Mouse (Mus musculus) lung, postnatal 0 days (tissue): ENCODE measurements around the gene Shc4. TPM values are rescaled to one million over a fixed set of nuclear protein-coding genes. Genes with fewer than 3 reads are reported as not detected.

Source experiments
- ATAC-seq: fragments of 200-750 bp; cut with Nextera tagmentation; 2 replicates; pipeline ENCODE4 v1.8.0; 2017; ENCODE audit warnings: moderate library complexity
- DNase-seq: peaks from one replicate; pipeline ENCODE4 v3.0.0-alpha.2; 2016; ENCODE audit warnings: low spot score
- H3K27ac ChIP-seq: fragments of 300-500 bp; sonication (generic); 2 replicates; pipeline ENCODE4 v1.5.1; 2014; ENCODE audit warnings: antibody characterized with exemption, mild to moderate bottlenecking, low read length, mixed read lengths
- H3K27me3 ChIP-seq: fragments of 300-500 bp; sonication (generic); replicated peaks from 2 replicates; pipeline ENCODE4 v1.6.1; 2014; ENCODE audit warnings: low read length, mixed read lengths; ENCODE audit not compliant: insufficient read depth
- H3K36me3 ChIP-seq: fragments of 300-500 bp; sonication (generic); 2 replicates; pipeline ENCODE4 v1.6.1; 2014; ENCODE audit warnings: low read length, mixed read lengths; ENCODE audit not compliant: insufficient read depth
- H3K4me1 ChIP-seq: fragments of 300-500 bp; sonication (generic); 2 replicates; pipeline ENCODE4 v1.6.1; 2014; ENCODE audit warnings: antibody characterized with exemption, low read depth, low read length, mixed read lengths; ENCODE audit not compliant: insufficient read depth
- H3K4me2 ChIP-seq: fragments of 300-500 bp; sonication (generic); replicated peaks from 2 replicates; pipeline ENCODE4 v1.6.1; 2014; ENCODE audit warnings: low read depth, mild to moderate bottlenecking, low read length, moderate library complexity, mixed read lengths
- H3K4me3 ChIP-seq: fragments of 300-500 bp; sonication (generic); 2 replicates; pipeline ENCODE4 v1.5.1; 2014; ENCODE audit warnings: low read depth, low read length
- H3K9ac ChIP-seq: fragments of 300-500 bp; sonication (generic); replicated peaks from 2 replicates; pipeline ENCODE4 v1.6.1; 2014; ENCODE audit warnings: low read depth, mild to moderate bottlenecking
- H3K9me3 ChIP-seq: fragments of 300-500 bp; sonication (generic); 2 replicates; pipeline ENCODE4 v1.6.1; 2016; ENCODE audit warnings: low read length, mixed read lengths
- CTCF ChIP-seq: IDR thresholded peaks from 2 replicates; pipeline ENCODE4 v1.5.1; 2016; ENCODE audit warnings: antibody characterized with exemption, mild to moderate bottlenecking
- EP300 ChIP-seq: IDR thresholded peaks from 2 replicates; pipeline ENCODE4 v1.6.1; 2016; ENCODE audit warnings: antibody characterized with exemption, mild to moderate bottlenecking, control low read depth
- WGBS: fragments of 180-500 bp; shearing (Covaris S2); extraction: QIAGEN DNeasy Blood & Tissue Kit; methylation state at CpG from one replicate; pipeline ENCODE4 v1.1.7; 2014; 5-methylcytosine and 5-hydroxymethylcytosine counted together
- polyA plus RNA-seq: library from polyadenylated mRNA; unstranded; fragments of >200 nt; fragmentation: Nextera tagmentation; extraction: Ambion mirVana; gene quantifications from 2 replicates; pipeline ENCODE4 v1.2.1, GENCODE M21; 2015

Shc4 gene
- polyA plus RNA-seq, 1 experiment from 2014 or later: 0.72 TPM

DNA sequence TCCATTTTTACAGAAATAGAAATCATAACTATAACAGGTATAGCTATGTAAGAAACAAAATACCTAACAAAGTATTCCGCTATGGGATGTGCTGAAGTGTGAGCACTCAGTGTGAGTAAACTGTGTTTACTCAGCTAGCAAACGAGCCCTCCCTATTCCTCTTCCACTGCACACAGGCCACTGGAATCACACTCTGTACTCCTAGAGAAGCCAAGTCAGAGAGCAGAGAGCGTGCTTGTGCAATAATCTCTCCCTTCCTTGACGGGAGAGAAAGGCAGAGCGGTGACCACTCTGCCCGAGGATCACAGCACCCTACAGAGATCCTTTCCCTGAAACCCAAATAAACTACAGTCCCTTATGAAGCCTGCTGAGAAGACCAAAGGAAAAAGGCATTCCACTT lies 125.7 kb downstream of the Shc4 start:
- TF ChIP-seq CTCF (no peak), EP300 (no peak)
- WGBS: 40% methylated on average over 6 of the region's 6 CpGs
- peak; percentile 82 for ATAC-seq
- Histone ChIP-seq H3K4me1 (no peaks in the 10 kb centered on the region), H3K9me3 (no peaks in the 10 kb centered on the region), H3K27ac (no peak overlapping the region), H3K9ac (no peak overlapping the region), H3K36me3 (no peaks in the 10 kb centered on the region), H3K27me3 (no peaks in the 10 kb centered on the region), H3K4me2 (no peak overlapping the region), H3K4me3 (no peak overlapping the region)
- DNase-seq: peak; percentile 72

DNA sequence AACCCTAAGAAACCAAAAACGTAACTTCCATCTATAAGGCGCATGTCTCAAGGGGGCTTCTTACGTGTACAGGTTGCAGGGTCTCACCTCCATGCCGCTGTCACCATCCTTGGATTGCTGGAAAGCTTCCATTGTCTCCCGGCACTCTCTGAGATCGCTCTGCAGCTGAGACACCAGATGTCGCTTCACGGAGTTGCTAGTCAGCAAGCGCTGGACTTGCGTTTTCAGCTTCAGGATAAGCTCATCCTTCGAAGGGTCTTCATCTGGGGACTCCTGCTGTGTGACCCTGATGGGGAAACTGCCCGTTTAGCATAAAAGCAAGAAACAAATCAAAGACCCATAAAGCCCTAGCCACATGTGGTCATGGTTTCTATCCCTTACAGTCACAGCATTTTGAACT lies 129.2 kb downstream of the Shc4 start:
- Histone ChIP-seq H3K36me3 (no peaks in the 10 kb centered on the region), H3K4me3 (no peak overlapping the region), H3K4me2 (no peak overlapping the region), H3K9ac (no peak overlapping the region), H3K9me3 (no peaks in the 10 kb centered on the region), H3K4me1 (no peaks in the 10 kb centered on the region), H3K27ac (no peak overlapping the region), H3K27me3 (no peaks in the 10 kb centered on the region)
- no peak for ATAC-seq
- DNase-seq: no peak
- WGBS: 94% methylated on average over 12 of the region's 12 CpGs
- no peak for TF ChIP-seq CTCF
- TF ChIP-seq EP300: no peak

DNA sequence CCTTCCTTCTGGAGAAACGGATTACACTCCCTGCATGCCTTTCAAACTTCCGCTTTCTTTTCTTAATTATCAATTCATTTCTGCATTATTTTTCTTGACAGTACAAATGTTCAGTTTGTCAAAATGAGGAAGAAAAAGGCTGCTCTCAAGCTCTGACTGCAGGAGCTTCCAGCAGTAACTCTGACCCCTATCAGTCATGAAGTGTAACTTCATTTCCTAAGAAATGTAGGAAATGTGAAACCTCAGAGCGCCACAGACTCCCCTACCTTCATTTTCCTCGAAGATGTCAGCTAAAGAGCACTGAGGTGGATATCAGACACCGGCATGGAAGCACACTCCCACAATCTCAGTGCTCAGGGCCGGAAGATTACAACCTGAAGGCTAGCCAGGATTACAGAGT lies 129.9 kb downstream of the Shc4 start:
- TF ChIP-seq EP300 (no peak), CTCF (peak; percentile 37; the same call in 1 of the 2 replicates)
- DNase-seq (peak; percentile 37), ATAC-seq (no peak)
- Histone ChIP-seq H3K9ac (no peak overlapping the region), H3K27me3 (no peaks in the 10 kb centered on the region), H3K27ac (no peak overlapping the region), H3K4me1 (no peaks in the 10 kb centered on the region), H3K4me3 (no peak overlapping the region), H3K4me2 (no peak overlapping the region), H3K36me3 (no peaks in the 10 kb centered on the region), H3K9me3 (no peaks in the 10 kb centered on the region)
- WGBS: 80% methylated on average over 6 of the region's 6 CpGs

DNA sequence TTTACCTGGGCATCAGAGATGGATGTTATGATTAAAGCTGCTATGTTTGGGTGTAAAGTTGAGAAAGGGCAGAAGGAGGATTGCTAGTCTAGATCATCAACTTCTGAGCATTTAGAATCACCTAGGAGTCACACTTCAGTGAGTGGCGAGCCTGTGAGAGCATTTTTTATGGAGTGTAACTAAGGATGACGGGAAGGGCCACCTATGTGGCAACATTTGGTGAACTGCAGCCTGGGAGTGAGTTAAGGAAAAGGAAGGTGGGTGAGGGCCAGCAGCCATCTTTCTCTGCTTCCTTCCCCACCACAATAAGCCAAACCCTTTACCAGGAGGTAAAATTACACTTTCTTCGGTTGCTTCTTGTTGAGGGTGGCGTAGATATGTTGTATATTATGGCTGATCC lies 132.1 kb downstream of the Shc4 start:
- WGBS: 95% methylated on average over 4 of the region's 4 CpGs

DNA sequence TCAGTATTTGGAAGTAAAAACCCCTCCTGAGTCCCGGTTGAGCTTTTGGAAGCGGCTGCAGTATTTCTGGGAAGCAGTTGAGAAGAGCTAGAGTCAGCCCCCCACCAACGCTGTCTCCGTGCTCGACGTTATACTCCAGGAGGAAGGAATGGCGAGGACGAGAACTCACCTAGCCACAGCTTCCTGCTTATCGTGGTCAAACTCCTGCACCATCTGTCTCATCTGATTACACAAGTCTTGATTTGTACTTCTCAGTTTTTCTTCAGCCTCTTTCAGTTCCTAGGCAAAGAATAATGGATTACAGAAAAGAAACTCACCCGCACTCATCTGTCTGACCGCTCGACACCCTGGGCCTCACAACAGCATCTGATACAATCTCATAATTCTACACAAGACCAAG lies 134.7 kb downstream of the Shc4 start:
- Histone ChIP-seq H3K9me3 (no peaks in the 10 kb centered on the region), H3K27me3 (no peaks in the 10 kb centered on the region), H3K36me3 (peaks cover 4% of the 10 kb centered on the region; the same call in 1 of the 2 replicates), H3K4me1 (no peaks in the 10 kb centered on the region), H3K27ac (no peak overlapping the region), H3K9ac (no peak overlapping the region), H3K4me2 (no peak overlapping the region), H3K4me3 (no peak overlapping the region)
- WGBS: 93% methylated on average over 12 of the region's 12 CpGs
- ATAC-seq (no peak), DNase-seq (no peak)
- TF ChIP-seq EP300: no peak
- TF ChIP-seq CTCF: no peak

More for the DNA sequence above, 132.1 kb downstream of the Shc4 start:
- H3K27ac ChIP-seq: no peak overlapping the region
- no peaks in the 10 kb centered on the region for H3K4me1 ChIP-seq
- H3K4me3 ChIP-seq: no peak overlapping the region
- H3K27me3 ChIP-seq: no peaks in the 10 kb centered on the region
- H3K9me3 ChIP-seq: no peaks in the 10 kb centered on the region
- H3K4me2 ChIP-seq: no peak overlapping the region
- H3K36me3 ChIP-seq: no peaks in the 10 kb centered on the region
- no peak for TF ChIP-seq CTCF
- no peak for TF ChIP-seq EP300
- DNase-seq: no peak
- H3K9ac ChIP-seq: no peak overlapping the region
- no peak for ATAC-seq

DNA sequence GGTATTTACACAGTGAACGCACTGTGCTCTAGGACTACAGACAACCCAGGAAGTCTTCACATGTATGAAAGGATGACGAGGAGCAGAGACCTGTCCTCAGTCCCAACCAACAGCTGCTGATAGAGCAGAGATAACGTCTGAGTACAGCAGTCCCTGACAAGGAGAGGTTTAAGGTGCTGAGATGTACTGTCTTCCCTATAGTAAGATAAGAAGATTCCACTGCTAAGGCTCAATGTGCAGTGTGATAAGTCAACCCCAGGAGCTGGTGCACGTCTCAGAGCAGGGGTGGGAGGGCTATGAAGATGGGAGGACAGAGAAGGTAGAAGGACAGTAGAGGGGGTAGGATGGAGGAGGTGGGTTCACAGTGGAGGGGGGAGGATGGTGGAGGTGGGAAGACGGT lies 142.9 kb downstream of the Shc4 start:
- 74% methylated on average over 5 of the region's 5 CpGs for WGBS
- no peaks in the 10 kb centered on the region for H3K27me3 ChIP-seq
- H3K27ac ChIP-seq: no peak overlapping the region
- TF ChIP-seq EP300 (no peak), CTCF (no peak)
- H3K4me2 ChIP-seq: no peak overlapping the region
- no peak overlapping the region for H3K4me3 ChIP-seq
- H3K36me3 ChIP-seq: peaks cover 1% of the 10 kb centered on the region; the same call in 1 of the 2 replicates
- ATAC-seq (no peak), DNase-seq (no peak)
- no peaks in the 10 kb centered on the region for H3K4me1 ChIP-seq
- no peaks in the 10 kb centered on the region for H3K9me3 ChIP-seq
- no peak overlapping the region for H3K9ac ChIP-seq

DNA sequence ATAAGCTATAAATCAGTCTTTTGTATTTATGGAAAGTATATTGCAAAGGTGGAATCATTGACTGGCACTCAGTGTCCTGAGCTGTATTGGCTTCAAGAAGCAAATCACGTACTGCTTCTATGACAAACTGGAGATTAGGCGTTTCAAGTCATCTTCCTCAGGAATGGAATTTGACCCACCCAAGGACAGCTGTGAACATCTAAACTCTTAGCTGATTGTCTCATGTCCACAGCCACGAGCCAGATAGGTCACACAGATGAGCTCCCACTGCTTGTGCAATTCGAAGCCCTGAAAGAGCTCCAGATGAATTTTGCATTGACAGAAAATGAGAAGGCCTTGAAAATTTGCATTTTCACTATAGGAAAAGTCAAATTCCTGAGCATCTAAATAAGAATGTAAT lies 146.3 kb downstream of the Shc4 start:
- H3K36me3 ChIP-seq: no peaks in the 10 kb centered on the region; the same call in 1 of the 2 replicates
- no peak overlapping the region for H3K4me2 ChIP-seq

More for the DNA sequence above, 146.3 kb downstream of the Shc4 start:
- TF ChIP-seq CTCF (no peak), EP300 (no peak)
- Histone ChIP-seq H3K4me1 (no peaks in the 10 kb centered on the region), H3K9ac (no peak overlapping the region), H3K9me3 (no peaks in the 10 kb centered on the region), H3K27me3 (no peaks in the 10 kb centered on the region), H3K4me3 (no peak overlapping the region), H3K27ac (no peak overlapping the region)
- WGBS: 54% methylated on average over 4 of the region's 4 CpGs
- ATAC-seq: no peak
- DNase-seq: no peak

Other genes with a start within 250 kb of the Shc4 start
- 0.33 and 0.68 TPM in 2 replicates for gene Gm9913, start 219.1 kb downstream of the Shc4 start, polyA plus RNA-seq
- gene Fbn1, start 216.2 kb downstream of the Shc4 start, polyA plus RNA-seq: 23.6 and 25.7 TPM in 2 replicates
- gene Cep152, start 99.0 kb downstream of the Shc4 start, polyA plus RNA-seq: 1.3 and 1.8 TPM in 2 replicates
- gene Eid1, start 51.1 kb downstream of the Shc4 start, polyA plus RNA-seq: 91.4 and 104 TPM in 2 replicates
- gene Secisbp2l, start 58.7 kb upstream of the Shc4 start, polyA plus RNA-seq: 43.3 and 45.3 TPM in 2 replicates
- gene Galk2, start 135.0 kb upstream of the Shc4 start, polyA plus RNA-seq: 27.1 and 30.5 TPM in 2 replicates
- gene Cops2, start 135.0 kb upstream of the Shc4 start, polyA plus RNA-seq: 36.0 and 41.1 TPM in 2 replicates